Mouse (Mus musculus): ENCODE measurements around the gene Ccdc194. TPM values are rescaled to one million over a fixed set of nuclear protein-coding genes. Genes with fewer than 3 reads are reported as not detected.
A peak's percentile ranks its signal among the peaks of the same experiment; 100 is the strongest.

Gene Ccdc194
- polyA plus RNA-seq, 1 experiment from 2014 or later, result 0.27 TPM

- no peaks in the 10 kb centered on the region for H3K36me3 ChIP-seq (ENCODE audit: control insufficient read depth, insufficient read depth, low read length)
- H3K9me3 ChIP-seq (ENCODE audit: control insufficient read depth, low read length), result no peaks in the 10 kb centered on the region
- no peak within 1 kb of the TSS for H3K27ac ChIP-seq (ENCODE audit: low read depth, low read length)
- H3K9ac ChIP-seq (ENCODE audit: low read depth, low read length), result peak within 1 kb of the TSS; percentile 54
- peaks cover 51% of the 10 kb centered on the region for H3K27me3 ChIP-seq (ENCODE audit: control insufficient read depth, insufficient read depth, low read length)
- 4% methylated on average over 69 of the region's 70 CpGs for WGBS
- peak within 1 kb of the TSS; percentile 76 for H3K4me2 ChIP-seq (replicated peaks; ENCODE audit: low read depth, low read length)
- peak; percentile 45 for ATAC-seq (ENCODE audit: low FRiP score, low TSS enrichment)
- peaks cover 11% of the 10 kb centered on the region; the same call in 1 of the 2 replicates for H3K4me1 ChIP-seq (ENCODE audit: control insufficient read depth, insufficient read depth, low read length)
- peak within 1 kb of the TSS; percentile 51 for H3K4me3 ChIP-seq (ENCODE audit: low read length)
Measured at GRCm38 (mm10) chr8:71558071-71558957, 32.8 kb upstream of the Ccdc194 start, which contains the start of gene Tmem221. Gene Tmem221 (minus strand): TSS chr8:71558871.

- no peak overlapping the region for H3K4me3 ChIP-seq (ENCODE audit: low read length)
- WGBS, result 89% methylated on average over 2 of the region's 2 CpGs
- no peak overlapping the region for H3K9ac ChIP-seq (ENCODE audit: low read depth, low read length)
- H3K27ac ChIP-seq (ENCODE audit: low read depth, low read length), result no peak overlapping the region
- no peaks in the 10 kb centered on the region for H3K36me3 ChIP-seq (ENCODE audit: control insufficient read depth, insufficient read depth, low read length)
- H3K9me3 ChIP-seq (ENCODE audit: control insufficient read depth, low read length), result no peaks in the 10 kb centered on the region
- peaks cover 17% of the 10 kb centered on the region for H3K27me3 ChIP-seq (ENCODE audit: control insufficient read depth, insufficient read depth, low read length)
- H3K4me2 ChIP-seq (replicated peaks; ENCODE audit: low read depth, low read length), result no peak overlapping the region
- H3K4me1 ChIP-seq (ENCODE audit: control insufficient read depth, insufficient read depth, low read length), result peaks cover 10% of the 10 kb centered on the region; the same call in 1 of the 2 replicates
- no peak for ATAC-seq (ENCODE audit: low FRiP score, low TSS enrichment)
Measured at GRCm38 (mm10) chr8:71554644-71555043, 29.1 kb upstream of the Ccdc194 start.

GRCm38 (mm10) chr8:71554001-71554400, 28.5 kb upstream of the Ccdc194 start:
- WGBS, result 76% methylated on average over 6 of the region's 6 CpGs
- no peak for ATAC-seq (ENCODE audit: low FRiP score, low TSS enrichment)
- peaks cover 10% of the 10 kb centered on the region for H3K27me3 ChIP-seq (ENCODE audit: control insufficient read depth, insufficient read depth, low read length)
- peaks cover 7% of the 10 kb centered on the region; the same call in 1 of the 2 replicates for H3K4me1 ChIP-seq (ENCODE audit: control insufficient read depth, insufficient read depth, low read length)
- H3K9ac ChIP-seq (ENCODE audit: low read depth, low read length), result no peak overlapping the region
- peak overlapping the region; percentile 7; the same call in 1 of the 2 replicates for H3K27ac ChIP-seq (ENCODE audit: low read depth, low read length)
- H3K9me3 ChIP-seq (ENCODE audit: control insufficient read depth, low read length), result no peaks in the 10 kb centered on the region
- no peak overlapping the region for H3K4me2 ChIP-seq (replicated peaks; ENCODE audit: low read depth, low read length)
- H3K4me3 ChIP-seq (ENCODE audit: low read length), result no peak overlapping the region
- no peaks in the 10 kb centered on the region for H3K36me3 ChIP-seq (ENCODE audit: control insufficient read depth, insufficient read depth, low read length)

- Histone ChIP-seq H3K36me3 (ENCODE audit: control insufficient read depth, insufficient read depth, low read length) (peaks cover 9% of the 10 kb centered on the region; the same call in 1 of the 2 replicates), H3K9ac (ENCODE audit: low read depth, low read length) (no peak overlapping the region), H3K4me3 (ENCODE audit: low read length) (no peak overlapping the region), H3K4me1 (ENCODE audit: control insufficient read depth, insufficient read depth, low read length) (0 out of 2 replicates have a peak, but pooled peaks cover 6% of the 10 kb centered on the region), H3K4me2 (replicated peaks; ENCODE audit: low read depth, low read length) (no peak overlapping the region), H3K9me3 (ENCODE audit: control insufficient read depth, low read length) (no peaks in the 10 kb centered on the region), H3K27ac (ENCODE audit: low read depth, low read length) (peak overlapping the region; percentile 78), H3K27me3 (ENCODE audit: control insufficient read depth, insufficient read depth, low read length) (no peaks in the 10 kb centered on the region; the same call in 1 of the 2 replicates)
- 24% methylated on average over 6 of the region's 6 CpGs for WGBS
- ATAC-seq (ENCODE audit: low FRiP score, low TSS enrichment), result peak; percentile 54
Measured at GRCm38 (mm10) chr8:71552770-71553169, 27.3 kb upstream of the Ccdc194 start.

GRCm38 (mm10) chr8:71550754-71551153, 25.2 kb upstream of the Ccdc194 start:
- Histone ChIP-seq H3K4me1 (ENCODE audit: control insufficient read depth, insufficient read depth, low read length) (0 out of 2 replicates have a peak, but pooled peaks cover 6% of the 10 kb centered on the region), H3K36me3 (ENCODE audit: control insufficient read depth, insufficient read depth, low read length) (peaks cover 27% of the 10 kb centered on the region), H3K27me3 (ENCODE audit: control insufficient read depth, insufficient read depth, low read length) (no peaks in the 10 kb centered on the region), H3K9me3 (ENCODE audit: control insufficient read depth, low read length) (no peaks in the 10 kb centered on the region), H3K4me2 (replicated peaks; ENCODE audit: low read depth, low read length) (no peak overlapping the region), H3K9ac (ENCODE audit: low read depth, low read length) (no peak overlapping the region), H3K4me3 (ENCODE audit: low read length) (no peak overlapping the region), H3K27ac (ENCODE audit: low read depth, low read length) (peak overlapping the region; percentile 8; the same call in 1 of the 2 replicates)
- ATAC-seq (ENCODE audit: low FRiP score, low TSS enrichment), result no peak
- WGBS, result 68% methylated on average over 7 of the region's 7 CpGs

- no peak for ATAC-seq (ENCODE audit: low FRiP score, low TSS enrichment)
- Histone ChIP-seq H3K4me1 (ENCODE audit: control insufficient read depth, insufficient read depth, low read length) (peaks cover 9% of the 10 kb centered on the region; the same call in 1 of the 2 replicates), H3K9ac (ENCODE audit: low read depth, low read length) (no peak overlapping the region), H3K9me3 (ENCODE audit: control insufficient read depth, low read length) (no peaks in the 10 kb centered on the region), H3K27me3 (ENCODE audit: control insufficient read depth, insufficient read depth, low read length) (no peaks in the 10 kb centered on the region), H3K36me3 (ENCODE audit: control insufficient read depth, insufficient read depth, low read length) (peaks cover 34% of the 10 kb centered on the region), H3K4me3 (ENCODE audit: low read length) (no peak overlapping the region), H3K27ac (ENCODE audit: low read depth, low read length) (no peak overlapping the region), H3K4me2 (replicated peaks; ENCODE audit: low read depth, low read length) (no peak overlapping the region)
- 90% methylated on average over 7 of the region's 7 CpGs for WGBS
Measured at GRCm38 (mm10) chr8:71547590-71547989, 22.1 kb upstream of the Ccdc194 start.

GRCm38 (mm10) chr8:71545053-71545452, 19.5 kb upstream of the Ccdc194 start:
- Histone ChIP-seq H3K27me3 (ENCODE audit: control insufficient read depth, insufficient read depth, low read length) (no peaks in the 10 kb centered on the region), H3K36me3 (ENCODE audit: control insufficient read depth, insufficient read depth, low read length) (peaks cover 34% of the 10 kb centered on the region), H3K27ac (ENCODE audit: low read depth, low read length) (no peak overlapping the region), H3K9me3 (ENCODE audit: control insufficient read depth, low read length) (no peaks in the 10 kb centered on the region), H3K9ac (ENCODE audit: low read depth, low read length) (no peak overlapping the region), H3K4me3 (ENCODE audit: low read length) (no peak overlapping the region), H3K4me2 (replicated peaks; ENCODE audit: low read depth, low read length) (no peak overlapping the region), H3K4me1 (ENCODE audit: control insufficient read depth, insufficient read depth, low read length) (peaks cover 6% of the 10 kb centered on the region; the same call in 1 of the 2 replicates)
- no peak for ATAC-seq (ENCODE audit: low FRiP score, low TSS enrichment)
- 93% methylated on average over 11 of the region's 11 CpGs for WGBS

- no peak overlapping the region; the same call in 1 of the 2 replicates for H3K9ac ChIP-seq (ENCODE audit: low read depth, low read length)
- no peak for ATAC-seq (ENCODE audit: low FRiP score, low TSS enrichment)
- WGBS, result 83% methylated on average over 9 of the region's 9 CpGs
- H3K36me3 ChIP-seq (ENCODE audit: control insufficient read depth, insufficient read depth, low read length), result peaks cover 34% of the 10 kb centered on the region
- H3K4me2 ChIP-seq (replicated peaks; ENCODE audit: low read depth, low read length), result peak overlapping the region; percentile 87
- H3K27ac ChIP-seq (ENCODE audit: low read depth, low read length), result no peak overlapping the region
- peaks cover 6% of the 10 kb centered on the region; the same call in 1 of the 2 replicates for H3K4me1 ChIP-seq (ENCODE audit: control insufficient read depth, insufficient read depth, low read length)
- H3K9me3 ChIP-seq (ENCODE audit: control insufficient read depth, low read length), result no peaks in the 10 kb centered on the region
- peak overlapping the region; percentile 71 for H3K4me3 ChIP-seq (ENCODE audit: low read length)
- no peaks in the 10 kb centered on the region for H3K27me3 ChIP-seq (ENCODE audit: control insufficient read depth, insufficient read depth, low read length)
Measured at GRCm38 (mm10) chr8:71543755-71544154, 18.2 kb upstream of the Ccdc194 start.
